Mouse (Mus musculus): ENCODE measurements around the gene Mrtfb.

DNA sequence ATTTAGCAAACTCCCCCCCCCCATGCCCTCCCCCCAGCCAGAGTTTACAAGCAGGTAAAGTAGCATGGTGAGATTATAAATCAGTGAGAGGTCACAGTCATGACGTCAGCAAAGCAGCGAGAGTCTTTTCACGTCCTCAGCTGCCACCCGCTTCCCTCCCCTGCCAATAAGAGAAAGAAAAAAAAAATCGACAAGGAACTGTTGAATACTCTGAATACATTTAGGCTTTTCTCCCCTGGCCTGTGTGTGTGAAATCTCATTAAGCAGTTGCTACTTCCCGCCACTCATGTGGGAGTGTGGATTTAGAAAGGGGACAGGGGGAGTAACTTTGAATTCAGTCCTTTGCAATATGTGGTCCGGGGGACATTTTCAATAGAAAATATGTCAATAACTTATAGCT lies 194.6 kb downstream of the Mrtfb start:
- TF ChIP-seq EP300 (IDR thresholded peaks at IDR 0.05; ENCODE audit: low read depth) (no peak), CTCF (IDR thresholded peaks at IDR 0.05; ENCODE audit: low read depth) (no peak)
